Mouse (Mus musculus): ENCODE measurements around the gene Jag2. TPM values are rescaled to one million over a fixed set of nuclear protein-coding genes. Genes with fewer than 3 reads are reported as not detected.

Gene Jag2
- total and polyA plus RNA-seq, 2 experiments from 2014 or later, result 8.5 to 88.4 TPM

GRCm38 (mm10) chr12:112965783-112966182, 36.2 kb upstream of the Jag2 start:
- Histone ChIP-seq H3K4me2 (ENCODE audit: low read depth, low read length) (no peak overlapping the region), H3K9me3 (ENCODE audit: low read length) (no peaks in the 10 kb centered on the region), H3K36me3 (ENCODE audit: insufficient read depth, low read length) (peaks cover 86% of the 10 kb centered on the region), H3K9ac (replicated peaks; ENCODE audit: low read length) (no peak overlapping the region), H3K4me3 (ENCODE audit: low read length) (no peak overlapping the region), H3K27me3 (ENCODE audit: insufficient read depth, low read length) (no peaks in the 10 kb centered on the region), H3K27ac (no peak overlapping the region), H3K4me1 (ENCODE audit: insufficient read depth, low read length) (no peaks in the 10 kb centered on the region)
- TF ChIP-seq CTCF (IDR thresholded peaks at IDR 0.05; ENCODE audit: low read depth), result no peak
- ATAC-seq (no peak), DNase-seq (ENCODE audit: low spot score) (no peak)
- WGBS, result 81% methylated on average over 13 of the region's 13 CpGs

DNA sequence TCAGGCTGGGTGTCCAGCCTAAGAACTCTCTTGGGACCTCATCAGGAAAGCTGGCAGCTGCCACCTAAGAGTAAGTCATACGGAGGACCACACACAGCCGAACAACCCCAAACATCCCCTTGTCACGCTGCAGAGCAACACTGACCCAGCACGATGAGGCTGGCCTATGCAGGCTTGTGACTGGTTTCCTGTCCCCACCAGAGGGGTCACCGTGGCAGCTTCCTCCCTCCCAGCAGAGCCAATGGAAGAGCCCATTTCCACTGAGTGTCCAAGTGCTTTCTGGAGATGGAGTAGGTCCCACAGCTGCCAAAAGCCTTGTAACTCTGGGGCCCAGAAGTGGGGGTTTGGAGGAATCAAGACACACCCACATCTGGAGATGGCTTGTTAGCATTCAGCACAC, 32.3 kb upstream of the Jag2 start:
- no peak for TF ChIP-seq CTCF (IDR thresholded peaks at IDR 0.05; ENCODE audit: low read depth)
- DNase-seq (ENCODE audit: low spot score) (no peak), ATAC-seq (no peak)
- Histone ChIP-seq H3K36me3 (ENCODE audit: insufficient read depth, low read length) (peaks cover 64% of the 10 kb centered on the region), H3K4me1 (ENCODE audit: insufficient read depth, low read length) (no peaks in the 10 kb centered on the region), H3K4me2 (ENCODE audit: low read depth, low read length) (no peak overlapping the region), H3K27me3 (ENCODE audit: insufficient read depth, low read length) (no peaks in the 10 kb centered on the region), H3K4me3 (ENCODE audit: low read length) (no peak overlapping the region), H3K9ac (replicated peaks; ENCODE audit: low read length) (no peak overlapping the region), H3K27ac (no peak overlapping the region; the same call in 1 of the 2 replicates), H3K9me3 (ENCODE audit: low read length) (no peaks in the 10 kb centered on the region)
- 76% methylated on average over 5 of the region's 5 CpGs for WGBS

DNA sequence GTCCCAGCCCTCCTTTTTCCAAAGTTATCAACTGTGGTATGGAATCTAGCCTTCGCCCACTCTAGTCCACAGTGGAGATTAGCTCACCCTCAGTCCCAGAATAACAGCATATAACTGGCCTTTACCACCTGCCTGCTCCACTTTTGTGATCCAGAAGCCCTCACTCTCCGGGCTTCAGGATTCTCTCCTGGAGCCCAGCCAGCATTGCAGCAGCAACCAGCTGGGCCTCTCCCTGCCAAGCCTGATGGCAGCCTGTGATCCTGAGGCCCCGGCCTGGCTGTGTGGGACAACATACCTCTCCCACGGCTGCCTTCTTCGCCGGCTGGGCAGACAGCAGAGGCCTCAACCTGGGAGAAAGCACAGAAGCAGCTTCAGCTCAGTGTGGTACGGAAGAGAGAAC, 31.9 kb upstream of the Jag2 start:
- Histone ChIP-seq H3K4me2 (ENCODE audit: low read depth, low read length) (no peak overlapping the region), H3K27ac (no peak overlapping the region; the same call in 1 of the 2 replicates), H3K27me3 (ENCODE audit: insufficient read depth, low read length) (no peaks in the 10 kb centered on the region), H3K4me1 (ENCODE audit: insufficient read depth, low read length) (no peaks in the 10 kb centered on the region), H3K9me3 (ENCODE audit: low read length) (no peaks in the 10 kb centered on the region), H3K9ac (replicated peaks; ENCODE audit: low read length) (no peak overlapping the region), H3K36me3 (ENCODE audit: insufficient read depth, low read length) (peaks cover 60% of the 10 kb centered on the region), H3K4me3 (ENCODE audit: low read length) (no peak overlapping the region)
- WGBS, result 54% methylated on average over 7 of the region's 7 CpGs
- no peak for TF ChIP-seq CTCF (IDR thresholded peaks at IDR 0.05; ENCODE audit: low read depth)
- ATAC-seq, result 0 out of 2 replicates have a peak, but pooled peaks have one; percentile 11
- peak; percentile 44 for DNase-seq (ENCODE audit: low spot score)

GRCm38 (mm10) chr12:112959421-112959820, 29.8 kb upstream of the Jag2 start:
- no peaks in the 10 kb centered on the region for H3K9me3 ChIP-seq (ENCODE audit: low read length)
- no peaks in the 10 kb centered on the region for H3K4me1 ChIP-seq (ENCODE audit: insufficient read depth, low read length)
- H3K9ac ChIP-seq (replicated peaks; ENCODE audit: low read length), result no peak overlapping the region
- TF ChIP-seq CTCF (IDR thresholded peaks at IDR 0.05; ENCODE audit: low read depth), result no peak
- H3K4me2 ChIP-seq (ENCODE audit: low read depth, low read length), result no peak overlapping the region
- H3K4me3 ChIP-seq (ENCODE audit: low read length), result no peak overlapping the region
- 78% methylated on average over 8 of the region's 8 CpGs for WGBS
- H3K27me3 ChIP-seq (ENCODE audit: insufficient read depth, low read length), result no peaks in the 10 kb centered on the region
- DNase-seq (ENCODE audit: low spot score) (no peak), ATAC-seq (no peak)
- no peak overlapping the region for H3K27ac ChIP-seq
- peaks cover 45% of the 10 kb centered on the region for H3K36me3 ChIP-seq (ENCODE audit: insufficient read depth, low read length)

- 29% methylated on average over 4 of the region's 4 CpGs for WGBS
- H3K9me3 ChIP-seq (ENCODE audit: low read length), result no peaks in the 10 kb centered on the region
- peak; percentile 60 for TF ChIP-seq CTCF (IDR thresholded peaks at IDR 0.05; ENCODE audit: low read depth)
- H3K4me1 ChIP-seq (ENCODE audit: insufficient read depth, low read length), result no peaks in the 10 kb centered on the region
- no peak overlapping the region for H3K9ac ChIP-seq (replicated peaks; ENCODE audit: low read length)
- H3K27me3 ChIP-seq (ENCODE audit: insufficient read depth, low read length), result no peaks in the 10 kb centered on the region
- DNase-seq (ENCODE audit: low spot score), result peak; percentile 53
- H3K4me3 ChIP-seq (ENCODE audit: low read length), result no peak overlapping the region
- H3K27ac ChIP-seq, result no peak overlapping the region
- H3K4me2 ChIP-seq (ENCODE audit: low read depth, low read length), result no peak overlapping the region
- H3K36me3 ChIP-seq (ENCODE audit: insufficient read depth, low read length), result peaks cover 34% of the 10 kb centered on the region
- peak; percentile 42; the same call in 1 of the 2 replicates for ATAC-seq
These were observed 28.7 kb upstream of the Jag2 start for GRCm38 (mm10) chr12:112958303-112958702.

- no peaks in the 10 kb centered on the region for H3K27me3 ChIP-seq (ENCODE audit: insufficient read depth, low read length)
- WGBS, result 34% methylated on average over 4 of the region's 4 CpGs
- H3K9me3 ChIP-seq (ENCODE audit: low read length), result no peaks in the 10 kb centered on the region
- H3K4me1 ChIP-seq (ENCODE audit: insufficient read depth, low read length), result 0 out of 2 replicates have a peak, but pooled peaks cover 5% of the 10 kb centered on the region
- H3K4me2 ChIP-seq (ENCODE audit: low read depth, low read length), result no peak overlapping the region
- H3K36me3 ChIP-seq (ENCODE audit: insufficient read depth, low read length), result peaks cover 9% of the 10 kb centered on the region; the same call in 1 of the 2 replicates
- no peak overlapping the region for H3K9ac ChIP-seq (replicated peaks; ENCODE audit: low read length)
- peak; percentile 91 for TF ChIP-seq CTCF (IDR thresholded peaks at IDR 0.05; ENCODE audit: low read depth)
- ATAC-seq (peak; percentile 53), DNase-seq (ENCODE audit: low spot score) (peak; percentile 76)
- H3K4me3 ChIP-seq (ENCODE audit: low read length), result no peak overlapping the region
- H3K27ac ChIP-seq, result no peak overlapping the region
These were observed 26.2 kb upstream of the Jag2 start for GRCm38 (mm10) chr12:112955800-112956199.

DNA sequence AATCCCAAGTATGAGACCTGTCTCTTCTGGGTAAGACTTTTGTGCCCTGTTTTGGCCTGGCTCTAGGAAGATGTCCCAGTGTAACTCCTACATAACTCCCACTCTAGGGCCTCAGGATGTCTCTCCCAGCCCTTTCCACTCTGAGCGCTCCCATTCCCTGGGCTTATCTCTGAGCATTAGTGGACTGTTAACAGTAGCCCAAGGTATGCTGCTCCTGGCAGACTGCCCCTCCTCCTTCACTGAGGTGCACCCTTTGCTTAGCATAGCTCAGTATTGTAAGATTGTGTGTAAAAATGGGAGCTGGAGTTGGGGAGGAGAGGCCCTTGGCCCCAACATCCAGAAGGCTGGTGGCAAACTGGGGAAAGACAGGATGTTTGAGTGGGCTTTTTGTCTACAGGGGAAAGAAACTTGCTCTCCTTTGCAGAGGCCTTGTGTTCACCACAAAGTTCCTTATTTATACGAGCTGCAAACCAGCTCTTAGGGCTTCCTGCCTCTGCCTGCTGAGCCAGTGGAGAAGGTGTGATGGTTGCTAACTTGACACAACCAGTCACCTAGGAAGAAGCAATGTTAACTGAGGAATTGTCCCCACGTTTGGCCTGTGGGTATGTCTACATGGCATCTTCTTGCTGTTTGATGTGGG, 23.5 kb upstream of the Jag2 start:
- no peak for DNase-seq (ENCODE audit: low spot score)
- H3K27me3 ChIP-seq (ENCODE audit: insufficient read depth, low read length), result no peaks in the 10 kb centered on the region
- no peak for ATAC-seq
- H3K27ac ChIP-seq, result 0 out of 2 replicates have a peak overlapping the region, but pooled peaks have one; percentile 92
- no peaks in the 10 kb centered on the region for H3K9me3 ChIP-seq (ENCODE audit: low read length)
- no peak overlapping the region for H3K4me2 ChIP-seq (ENCODE audit: low read depth, low read length)
- no peak overlapping the region for H3K9ac ChIP-seq (replicated peaks; ENCODE audit: low read length)
- 0 out of 2 replicates have a peak, but pooled peaks cover 14% of the 10 kb centered on the region for H3K4me1 ChIP-seq (ENCODE audit: insufficient read depth, low read length)
- no peak overlapping the region for H3K4me3 ChIP-seq (ENCODE audit: low read length)
- H3K36me3 ChIP-seq (ENCODE audit: insufficient read depth, low read length), result no peaks in the 10 kb centered on the region
- 80% methylated on average over 3 of the region's 3 CpGs for WGBS
- TF ChIP-seq CTCF (IDR thresholded peaks at IDR 0.05; ENCODE audit: low read depth), result no peak

Measured in hindbrain, postnatal 0 days (tissue).